Mouse (Mus musculus): ENCODE measurements at regions not wholly inside any gene's neighbourhood (a gene's known extent, or its start where the extent isn't known, plus 50 kb on each side); places are given as distances from the start of the nearest gene placed in this dataset.

DNA sequence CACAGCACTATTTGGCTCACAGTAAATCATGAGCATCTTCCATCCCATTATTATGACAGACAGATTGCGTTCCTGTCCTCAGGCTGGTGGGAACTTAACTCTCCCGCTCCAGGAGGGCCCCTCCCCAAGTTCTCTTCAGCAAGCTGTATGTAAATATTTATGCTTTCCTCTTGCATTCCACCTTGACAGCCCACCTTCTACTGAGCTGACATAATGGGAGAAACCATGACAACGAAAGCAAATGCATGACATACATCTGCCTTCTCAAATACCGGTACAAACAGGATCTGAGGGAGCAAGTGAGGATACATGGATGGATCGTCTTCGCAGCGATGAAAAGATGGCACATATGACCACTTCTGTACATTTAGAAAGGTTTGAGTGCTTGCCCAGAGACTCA lies 125.4 kb upstream of the Nr4a3 start:
- ATAC-seq (ENCODE audit: insufficient read depth, low read depth) (no peak), DNase-seq (ENCODE audit: low spot score) (no peak)
- Histone ChIP-seq H3K27ac (ENCODE audit: low read depth) (no peak overlapping the region), H3K9me3 (replicated peaks; ENCODE audit: control insufficient read depth, low read length) (no peaks in the 10 kb centered on the region), H3K4me2 (ENCODE audit: low read depth, low read length) (no peak overlapping the region), H3K36me3 (replicated peaks; ENCODE audit: control insufficient read depth, insufficient read depth, low read length) (no peaks in the 10 kb centered on the region), H3K9ac (replicated peaks; ENCODE audit: low read depth, low read length) (no peak overlapping the region), H3K4me3 (ENCODE audit: low read depth, low read length) (no peak overlapping the region), H3K27me3 (ENCODE audit: control insufficient read depth, insufficient read depth, low read length) (no peaks in the 10 kb centered on the region), H3K4me1 (ENCODE audit: control insufficient read depth, insufficient read depth) (no peaks in the 10 kb centered on the region)
- WGBS = 89% methylated on average over 7 of the region's 7 CpGs
- TF ChIP-seq CTCF (IDR thresholded peaks at IDR 0.05; ENCODE audit: low read depth) (no peak), EP300 (IDR thresholded peaks at IDR 0.05; ENCODE audit: low read depth) (no peak)

DNA sequence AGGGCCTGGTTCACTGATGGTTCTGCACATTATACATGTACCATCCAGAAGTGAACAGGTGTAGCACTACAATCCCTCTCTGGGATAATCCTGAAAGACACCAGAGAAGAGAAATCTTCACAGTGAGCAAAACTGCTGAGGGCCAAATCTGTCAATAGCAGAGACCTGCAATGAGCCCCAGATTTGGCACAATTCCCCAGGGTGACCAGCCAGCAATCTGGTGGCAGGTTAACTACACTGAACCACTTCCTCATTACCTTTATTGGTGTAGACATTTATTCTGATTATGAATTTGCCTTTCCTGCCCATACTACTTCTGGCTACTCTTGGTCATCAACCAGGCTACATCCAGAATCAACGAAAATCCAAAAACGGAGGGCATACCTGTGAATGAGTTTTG lies 113.5 kb upstream of the Nr4a3 start:
- Histone ChIP-seq H3K4me2 (ENCODE audit: low read depth, low read length) (no peak overlapping the region), H3K4me1 (ENCODE audit: control insufficient read depth, insufficient read depth) (no peaks in the 10 kb centered on the region), H3K27ac (ENCODE audit: low read depth) (no peak overlapping the region), H3K9me3 (replicated peaks; ENCODE audit: control insufficient read depth, low read length) (peaks cover 13% of the 10 kb centered on the region; the same call in 1 of the 2 replicates), H3K9ac (replicated peaks; ENCODE audit: low read depth, low read length) (no peak overlapping the region), H3K27me3 (ENCODE audit: control insufficient read depth, insufficient read depth, low read length) (no peaks in the 10 kb centered on the region), H3K4me3 (ENCODE audit: low read depth, low read length) (no peak overlapping the region), H3K36me3 (replicated peaks; ENCODE audit: control insufficient read depth, insufficient read depth, low read length) (no peaks in the 10 kb centered on the region)
- no peak for TF ChIP-seq EP300 (IDR thresholded peaks at IDR 0.05; ENCODE audit: low read depth)
- TF ChIP-seq CTCF (IDR thresholded peaks at IDR 0.05; ENCODE audit: low read depth) = no peak
- DNase-seq (ENCODE audit: low spot score) = no peak
- WGBS = 81% methylated on average over 2 of the region's 2 CpGs
- no peak for ATAC-seq (ENCODE audit: insufficient read depth, low read depth)

DNA sequence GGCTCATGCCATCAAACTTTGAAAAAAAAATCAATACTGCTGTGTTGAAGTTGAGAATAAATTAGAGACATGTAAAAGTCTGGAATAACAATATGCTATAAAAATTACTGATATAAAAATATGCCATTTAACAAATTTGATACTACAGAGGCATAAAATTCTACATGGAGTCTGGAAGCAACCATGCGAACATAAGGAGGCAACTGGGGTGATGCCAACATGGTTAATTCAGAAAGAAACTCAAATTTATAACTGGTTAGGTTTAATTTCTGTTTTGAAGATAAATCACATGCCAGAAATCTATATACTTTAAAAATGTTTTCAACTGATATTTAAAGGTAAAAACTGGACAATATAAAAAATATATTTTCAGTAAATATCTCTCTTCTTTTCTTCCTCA lies 111.4 kb upstream of the Nr4a3 start:
- H3K27ac ChIP-seq (ENCODE audit: low read depth) = no peak overlapping the region
- no peaks in the 10 kb centered on the region for H3K27me3 ChIP-seq (ENCODE audit: control insufficient read depth, insufficient read depth, low read length)
- H3K9me3 ChIP-seq (replicated peaks; ENCODE audit: control insufficient read depth, low read length) = peaks cover 13% of the 10 kb centered on the region; the same call in 1 of the 2 replicates
- DNase-seq (ENCODE audit: low spot score) (no peak), ATAC-seq (ENCODE audit: insufficient read depth, low read depth) (no peak)
- no peaks in the 10 kb centered on the region for H3K36me3 ChIP-seq (replicated peaks; ENCODE audit: control insufficient read depth, insufficient read depth, low read length)
- no peak overlapping the region for H3K4me3 ChIP-seq (ENCODE audit: low read depth, low read length)
- H3K4me2 ChIP-seq (ENCODE audit: low read depth, low read length) = no peak overlapping the region
- 81% methylated on average over 1 of the region's 1 CpGs for WGBS
- no peaks in the 10 kb centered on the region for H3K4me1 ChIP-seq (ENCODE audit: control insufficient read depth, insufficient read depth)
- TF ChIP-seq CTCF (IDR thresholded peaks at IDR 0.05; ENCODE audit: low read depth) = no peak
- TF ChIP-seq EP300 (IDR thresholded peaks at IDR 0.05; ENCODE audit: low read depth) = no peak
- no peak overlapping the region for H3K9ac ChIP-seq (replicated peaks; ENCODE audit: low read depth, low read length)

DNA sequence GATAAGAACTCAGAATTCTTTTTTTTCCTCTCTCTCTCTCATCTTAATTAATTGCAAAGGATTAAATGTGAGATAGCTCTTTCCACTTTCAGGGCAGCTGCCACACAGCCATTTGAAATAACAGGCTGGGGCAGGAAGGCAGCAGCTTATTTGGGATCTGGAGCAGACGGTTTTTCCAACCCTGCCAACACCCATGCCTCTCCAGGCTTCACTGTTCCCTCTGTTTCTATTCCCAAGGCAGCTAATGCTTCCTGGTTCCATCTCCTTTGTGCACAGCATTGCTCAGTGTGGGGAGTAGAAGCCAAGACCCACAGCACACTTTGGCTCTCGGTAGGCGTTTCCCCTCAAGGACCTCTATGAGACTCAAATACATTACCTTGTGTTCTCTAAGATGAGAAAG lies 109.4 kb upstream of the Nr4a3 start:
- no peaks in the 10 kb centered on the region for H3K4me1 ChIP-seq (ENCODE audit: control insufficient read depth, insufficient read depth)
- 87% methylated on average over 3 of the region's 3 CpGs for WGBS
- H3K4me3 ChIP-seq (ENCODE audit: low read depth, low read length) = no peak overlapping the region
- no peak for DNase-seq (ENCODE audit: low spot score)
- no peaks in the 10 kb centered on the region for H3K36me3 ChIP-seq (replicated peaks; ENCODE audit: control insufficient read depth, insufficient read depth, low read length)
- no peak overlapping the region for H3K4me2 ChIP-seq (ENCODE audit: low read depth, low read length)
- no peak for TF ChIP-seq CTCF (IDR thresholded peaks at IDR 0.05; ENCODE audit: low read depth)
- TF ChIP-seq EP300 (IDR thresholded peaks at IDR 0.05; ENCODE audit: low read depth) = no peak
- ATAC-seq (ENCODE audit: insufficient read depth, low read depth) = no peak
- H3K9ac ChIP-seq (replicated peaks; ENCODE audit: low read depth, low read length) = no peak overlapping the region
- H3K9me3 ChIP-seq (replicated peaks; ENCODE audit: control insufficient read depth, low read length) = peaks cover 6% of the 10 kb centered on the region; the same call in 1 of the 2 replicates
- H3K27me3 ChIP-seq (ENCODE audit: control insufficient read depth, insufficient read depth, low read length) = no peaks in the 10 kb centered on the region
- no peak overlapping the region for H3K27ac ChIP-seq (ENCODE audit: low read depth)

DNA sequence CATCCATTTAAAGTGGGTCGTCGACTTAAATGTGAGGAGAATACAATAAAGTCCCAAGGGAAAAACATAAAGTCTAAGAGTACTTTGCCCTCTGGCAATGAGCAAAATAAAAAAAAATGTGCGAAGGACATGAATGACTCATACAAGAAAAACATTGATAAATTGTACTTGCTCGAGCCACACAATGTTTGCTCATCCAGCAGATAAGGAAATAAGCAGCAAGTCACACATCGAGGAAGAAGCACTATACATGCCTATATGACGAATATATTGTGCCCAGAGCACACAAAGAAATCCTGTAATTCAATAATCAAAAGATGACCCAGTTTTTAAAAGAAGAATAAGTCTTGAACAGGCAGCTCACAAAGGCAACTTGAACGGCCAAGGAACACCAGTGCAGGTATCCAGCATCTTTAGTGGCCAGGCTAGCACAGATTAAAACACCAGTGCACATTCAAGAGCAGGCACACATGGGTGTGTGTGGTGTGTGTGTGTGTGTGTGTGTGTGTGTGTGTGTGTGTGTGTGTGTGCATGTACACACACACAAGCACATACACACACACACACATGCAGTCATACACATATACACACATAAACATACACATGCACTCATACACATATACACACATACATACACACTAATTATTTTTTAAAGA lies 108.4 kb upstream of the Nr4a3 start:
- Histone ChIP-seq H3K27me3 (ENCODE audit: control insufficient read depth, insufficient read depth, low read length) (no peaks in the 10 kb centered on the region), H3K9ac (replicated peaks; ENCODE audit: low read depth, low read length) (no peak overlapping the region), H3K4me3 (ENCODE audit: low read depth, low read length) (no peak overlapping the region), H3K4me1 (ENCODE audit: control insufficient read depth, insufficient read depth) (no peaks in the 10 kb centered on the region), H3K4me2 (ENCODE audit: low read depth, low read length) (no peak overlapping the region), H3K9me3 (replicated peaks; ENCODE audit: control insufficient read depth, low read length) (peaks cover 6% of the 10 kb centered on the region; the same call in 1 of the 2 replicates), H3K27ac (ENCODE audit: low read depth) (no peak overlapping the region), H3K36me3 (replicated peaks; ENCODE audit: control insufficient read depth, insufficient read depth, low read length) (no peaks in the 10 kb centered on the region)
- no peak for TF ChIP-seq EP300 (IDR thresholded peaks at IDR 0.05; ENCODE audit: low read depth)
- no peak for TF ChIP-seq CTCF (IDR thresholded peaks at IDR 0.05; ENCODE audit: low read depth)
- 54% methylated on average over 7 of the region's 7 CpGs for WGBS
- no peak for DNase-seq (ENCODE audit: low spot score)
- ATAC-seq (ENCODE audit: insufficient read depth, low read depth) = no peak

Data from heart, postnatal 0 days (tissue).